Mouse (Mus musculus) cerebellum, adult 2 months (tissue): ENCODE data around the gene Psmc3. TPM values are rescaled to one million over a fixed set of nuclear protein-coding genes. Genes with fewer than 3 reads are reported as not detected.
"Not testable (repeated sequence)": the region's sequence is repeated elsewhere in the genome, so short reads cannot be mapped to it uniquely, and the experiment has no call there.

Source experiments
- DNase-seq, 2 experiments: peaks; one replicate each; pipeline ENCODE4 v3.0.0; 2021
- H3K27ac ChIP-seq: fragments of 200-500 bp; 2 replicates; pipeline ENCODE4 v1.5.1; 2012; ENCODE audit warnings: low read length, control low read depth, inconsistent platforms; ENCODE audit not compliant: insufficient read depth
- H3K27me3 ChIP-seq: fragments of 200-500 bp; 2 replicates; pipeline ENCODE4 v1.6.1; 2012; ENCODE audit warnings: inconsistent platforms, mild to moderate bottlenecking, low read length, moderate library complexity; ENCODE audit not compliant: control insufficient read depth, insufficient read depth
- H3K4me1 ChIP-seq: fragments of 200-500 bp; 2 replicates; pipeline ENCODE4 v1.6.1; 2011; ENCODE audit warnings: low read length; ENCODE audit not compliant: control insufficient read depth, insufficient read depth
- H3K4me3 ChIP-seq: fragments of 200-500 bp; replicated peaks from 2 replicates; pipeline ENCODE3; 2011; ENCODE audit warnings: mild to moderate bottlenecking, low read depth, low read length, control low read depth; ENCODE audit not compliant: insufficient read depth
- CTCF ChIP-seq: fragments of 200-500 bp; IDR thresholded peaks from 2 replicates; pipeline ENCODE4 v1.5.1; 2011; ENCODE audit warnings: low read depth, mild to moderate bottlenecking, control low read depth, low read length, moderate library complexity, borderline replicate concordance; ENCODE audit not compliant: insufficient read depth
- POLR2A ChIP-seq: fragments of 200-500 bp; IDR thresholded peaks from 2 replicates; pipeline ENCODE4 v1.6.1; 2011; ENCODE audit warnings: low read length, control low read depth, borderline replicate concordance; ENCODE audit not compliant: insufficient read depth
- WGBS: fragments of 180-500 bp; shearing (Covaris S2); methylation state at CpG from one replicate; pipeline ENCODE4 v1.1.7; 2018; 5-methylcytosine and 5-hydroxymethylcytosine counted together
- polyA plus RNA-seq: library from polyadenylated mRNA; depleted of rRNA; stranded (reverse); fragments of >200 nt; gene quantifications from 2 replicates; pipeline ENCODE4 v1.2.3, GENCODE M21; 2012; rRNA removed

Gene Psmc3
- 194 and 199 TPM in 2 replicates for polyA plus RNA-seq

GRCm38 (mm10) chr2:91053934-91054382 is at the start of gene Psmc3:
TSS of gene Psmc3 (plus strand) at chr2:91054009.
- peak within 1 kb of the TSS; percentile 91 for H3K27ac ChIP-seq
- H3K4me1 ChIP-seq: peaks cover 6% of the 10 kb centered on the region; the same call in 1 of the 2 replicates
- TF ChIP-seq POLR2A (peak; percentile 65; the same call in 1 of the 2 replicates), CTCF (no peak)
- peak within 1 kb of the TSS; percentile 81 for H3K4me3 ChIP-seq
- H3K27me3 ChIP-seq: no peaks in the 10 kb centered on the region
- under 1% methylated on average over 40 of the region's 40 CpGs for WGBS
- DNase-seq: peak; percentile 97 to 98

DNA sequence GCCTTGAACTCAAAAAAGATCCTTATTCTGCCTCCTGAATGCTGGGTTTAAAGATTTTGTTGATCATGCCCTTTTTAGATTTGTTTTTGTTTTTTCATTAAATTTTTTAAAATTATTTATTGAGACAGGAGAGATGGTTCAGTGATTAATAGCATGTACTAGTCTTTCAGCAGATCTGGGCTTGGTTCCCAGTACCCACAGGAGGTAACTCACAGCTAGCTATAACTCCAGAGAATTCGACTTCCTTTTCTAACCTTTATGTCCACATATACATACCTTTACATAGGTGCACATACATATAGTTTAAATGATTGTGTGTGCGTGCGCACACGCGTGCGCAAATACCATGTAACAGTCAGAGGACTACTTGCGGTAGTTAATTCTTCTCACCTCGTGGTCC is 45.3 kb upstream of the Psmc3 start:
- H3K27me3 ChIP-seq: no peaks in the 10 kb centered on the region
- H3K4me3 ChIP-seq: no peak overlapping the region
- DNase-seq: peak; percentile 46 to 61
- TF ChIP-seq POLR2A: no peak
- TF ChIP-seq CTCF: no peak
- no peaks in the 10 kb centered on the region; the same call in 1 of the 2 replicates for H3K4me1 ChIP-seq
- 83% methylated on average over 8 of the region's 8 CpGs for WGBS
- H3K27ac ChIP-seq: no peak overlapping the region; the same call in 1 of the 2 replicates

DNA sequence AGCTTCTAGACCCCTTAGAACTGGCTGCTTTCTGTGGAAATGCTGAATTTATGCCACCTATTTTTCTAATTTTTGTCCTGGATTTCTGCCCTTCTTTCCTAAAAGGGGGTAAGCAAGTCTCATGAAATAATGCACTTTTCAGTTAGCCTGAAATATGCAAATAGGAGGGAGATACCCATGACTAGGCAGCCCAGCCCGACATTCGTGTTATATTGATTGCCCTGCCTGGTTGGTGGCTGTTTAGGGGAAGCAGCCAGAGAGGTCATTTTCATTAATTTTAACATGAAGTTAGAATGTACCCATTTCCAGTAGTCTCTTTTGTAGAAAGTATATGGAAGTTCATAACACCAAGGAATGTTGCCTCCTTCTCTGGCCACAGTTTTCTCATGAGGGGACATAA is 39.9 kb upstream of the Psmc3 start:
- TF ChIP-seq CTCF: no peak
- WGBS: 85% methylated on average over 2 of the region's 2 CpGs

DNA sequence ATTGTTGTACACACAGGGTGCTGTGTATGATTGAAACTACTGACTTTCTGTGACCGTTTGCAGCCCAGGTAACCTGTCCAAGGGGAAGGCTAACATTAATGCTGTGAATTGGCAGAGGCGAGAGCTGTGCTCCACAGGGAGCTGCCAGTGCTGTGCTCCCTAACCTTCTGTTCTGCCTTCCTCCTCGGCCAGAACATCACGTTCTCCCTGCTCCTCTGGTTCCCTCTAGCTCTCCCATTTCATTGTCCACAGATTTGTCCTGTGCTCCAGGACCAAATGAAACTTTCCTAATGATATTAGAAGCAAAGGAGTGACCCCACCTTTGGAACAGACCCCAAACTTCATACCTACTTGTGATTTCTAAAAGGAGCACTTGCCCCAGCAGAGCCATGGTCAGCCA is 38.4 kb upstream of the Psmc3 start:
- TF ChIP-seq CTCF (no peak), POLR2A (no peak)
- Histone ChIP-seq H3K4me1 (peaks cover 26% of the 10 kb centered on the region), H3K27me3 (no peaks in the 10 kb centered on the region), H3K4me3 (no peak overlapping the region), H3K27ac (peak overlapping the region; percentile 97)
- peak; percentile 79 to 90 for DNase-seq
- 3% methylated on average over 4 of the region's 4 CpGs for WGBS

More for the DNA sequence above, 39.9 kb upstream of the Psmc3 start:
- H3K4me1 ChIP-seq: peaks cover 26% of the 10 kb centered on the region
- H3K27ac ChIP-seq: peak overlapping the region; percentile 90; the same call in 1 of the 2 replicates
- H3K27me3 ChIP-seq: no peaks in the 10 kb centered on the region
- DNase-seq: no peak
- H3K4me3 ChIP-seq: no peak overlapping the region

DNA sequence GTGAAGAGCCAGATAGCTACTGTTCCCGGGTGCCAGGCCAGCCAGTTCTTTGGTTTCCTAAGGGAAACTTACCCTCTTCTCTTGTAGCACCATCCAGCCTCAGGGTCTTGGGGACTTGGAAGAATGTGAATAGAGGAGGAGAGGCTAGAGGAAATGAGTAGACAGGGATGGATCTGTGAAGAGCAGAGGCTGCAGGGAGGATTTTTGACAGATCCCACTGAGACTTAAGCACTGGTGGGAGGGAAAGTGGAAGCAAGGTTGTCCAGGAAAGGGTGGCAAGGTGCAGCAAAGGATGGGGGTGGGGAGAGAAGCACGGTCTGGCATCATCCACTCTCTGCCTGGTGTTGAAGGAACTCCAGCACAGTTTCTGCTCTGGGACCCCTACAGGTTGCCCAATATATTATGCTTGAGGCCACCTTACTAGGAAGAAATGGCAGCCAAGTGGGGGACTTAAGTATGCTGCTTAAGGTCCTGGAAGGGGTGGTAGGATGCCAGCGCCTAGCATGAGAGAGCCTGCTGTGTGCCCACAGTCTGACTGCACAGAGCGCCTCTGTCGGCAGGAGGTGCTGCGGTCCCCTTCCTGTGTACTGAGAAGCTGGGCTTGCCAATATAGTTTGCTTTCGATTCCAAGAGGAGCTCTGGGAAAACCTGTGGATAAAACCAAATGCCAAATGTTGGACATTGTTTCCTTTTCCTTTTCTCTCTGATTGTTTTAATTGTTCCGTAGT is 35.6 kb upstream of the Psmc3 start:
- H3K4me1 ChIP-seq: peaks cover 26% of the 10 kb centered on the region
- TF ChIP-seq CTCF: peak; percentile 47
- no peak for TF ChIP-seq POLR2A
- DNase-seq: peak; percentile 57 to 62
- no peak overlapping the region for H3K4me3 ChIP-seq
- 17% methylated on average over 8 of the region's 8 CpGs for WGBS
- peak overlapping the region; percentile 91 for H3K27ac ChIP-seq
- no peaks in the 10 kb centered on the region for H3K27me3 ChIP-seq

DNA sequence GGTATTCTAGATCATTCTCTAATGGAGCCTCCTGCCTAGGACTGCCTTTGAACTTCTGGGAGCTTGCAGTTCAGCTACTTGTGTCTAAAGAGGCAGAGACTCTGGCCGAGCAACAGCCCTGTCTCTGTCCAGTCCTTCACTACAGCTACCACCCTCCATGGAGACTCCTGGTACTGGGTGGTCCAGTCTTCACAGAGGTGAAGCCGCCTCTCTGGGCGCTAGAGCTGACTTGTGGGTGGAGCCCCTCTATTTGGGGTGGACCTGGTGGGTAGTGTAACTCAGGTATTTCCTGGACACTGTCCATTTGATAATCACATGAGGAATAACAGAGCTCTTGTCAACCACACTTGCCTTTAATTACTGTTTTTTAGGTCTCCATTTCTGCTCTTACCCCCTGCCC is 33.9 kb upstream of the Psmc3 start:
- no peak overlapping the region for H3K4me3 ChIP-seq
- peaks cover 20% of the 10 kb centered on the region for H3K4me1 ChIP-seq
- WGBS: 98% methylated on average over 3 of the region's 3 CpGs
- no peak for DNase-seq
- no peak for TF ChIP-seq CTCF
- TF ChIP-seq POLR2A: no peak
- H3K27me3 ChIP-seq: no peaks in the 10 kb centered on the region
- no peak overlapping the region for H3K27ac ChIP-seq

- not testable (repeated sequence) for DNase-seq, H3K27me3 ChIP-seq, H3K27ac ChIP-seq, H3K4me3 ChIP-seq
- peaks cover 10% of the 10 kb centered on the region for H3K4me1 ChIP-seq
- WGBS: 94% methylated on average over 7 of the region's 7 CpGs
Observed at GRCm38 (mm10) chr2:91022266-91022665, 31.5 kb upstream of the Psmc3 start.

DNA sequence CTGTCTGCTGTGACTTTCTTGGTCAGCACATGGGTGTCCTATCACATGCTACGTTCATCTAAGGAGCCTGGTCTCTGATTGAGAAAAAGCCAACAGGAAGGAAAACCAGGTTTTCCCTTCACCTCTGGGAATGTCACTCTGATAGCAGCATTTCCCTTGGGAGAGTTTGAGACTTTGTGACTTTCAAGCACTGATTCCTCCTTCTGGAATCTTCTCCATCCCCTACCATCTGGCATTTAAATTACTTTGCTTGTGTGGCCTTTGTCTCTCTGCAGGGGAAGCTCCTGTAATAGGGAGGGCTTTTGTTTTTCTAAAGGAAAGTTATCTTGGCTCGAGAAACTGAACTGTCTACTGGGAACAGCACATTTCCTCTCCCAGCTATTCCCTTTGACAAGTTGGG is 30.7 kb upstream of the Psmc3 start:
- no peak for DNase-seq
- Histone ChIP-seq H3K27ac (no peak overlapping the region), H3K4me3 (no peak overlapping the region), H3K27me3 (no peaks in the 10 kb centered on the region), H3K4me1 (peaks cover 4% of the 10 kb centered on the region; the same call in 1 of the 2 replicates)
- TF ChIP-seq CTCF (no peak), POLR2A (no peak)
- 42% methylated on average over 2 of the region's 2 CpGs for WGBS
